Mouse (Mus musculus) limb, embryonic 10.5 days (tissue): Measurements from ENCODE around the gene Micall1. TPM values are rescaled to one million over a fixed set of nuclear protein-coding genes. Genes with fewer than 3 reads are reported as not detected.

Experiments
- DNase-seq: peaks from one replicate; pipeline ENCODE4 v3.0.0-alpha.2; 2017; ENCODE audit warnings: low spot score
- H3K27ac ChIP-seq: fragments of 300-500 bp; sonication (generic); 2 replicates; pipeline ENCODE4 v1.5.1; 2016; ENCODE audit warnings: mild to moderate bottlenecking
- H3K27me3 ChIP-seq: fragments of 300-500 bp; sonication (generic); 2 replicates; pipeline ENCODE4 v1.6.1; 2016; ENCODE audit warnings: low read depth, mild to moderate bottlenecking; ENCODE audit not compliant: poor library complexity, severe bottlenecking
- H3K36me3 ChIP-seq: fragments of 300-500 bp; sonication (generic); 2 replicates; pipeline ENCODE4 v1.6.1; 2016; ENCODE audit warnings: mild to moderate bottlenecking, moderate library complexity
- H3K4me1 ChIP-seq: fragments of 300-500 bp; sonication (generic); 2 replicates; pipeline ENCODE4 v1.6.1; 2016
- H3K4me3 ChIP-seq: fragments of 300-500 bp; sonication (generic); 2 replicates; pipeline ENCODE4 v1.5.1; 2016; ENCODE audit warnings: mild to moderate bottlenecking, moderate library complexity
- H3K9me3 ChIP-seq: fragments of 300-500 bp; sonication (generic); replicated peaks from 2 replicates; pipeline ENCODE4 v1.6.1; 2016; ENCODE audit warnings: mild to moderate bottlenecking
- WGBS: fragments of 180-500 bp; shearing (Covaris S2); methylation state at CpG from one replicate; pipeline ENCODE4 v1.1.7; 2016; 5-methylcytosine and 5-hydroxymethylcytosine counted together
- polyA plus RNA-seq: library from polyadenylated mRNA; unstranded; fragments of >200 nt; fragmentation: Nextera tagmentation; extraction: Ambion mirVana; gene quantifications from 2 replicates; pipeline ENCODE4 v1.2.1, GENCODE M21; 2016

The Micall1 gene
- polyA plus RNA-seq, 1 experiment from 2014 or later = 9.7 TPM

- Histone ChIP-seq H3K27me3 (no peaks in the 10 kb centered on the region), H3K4me1 (peaks cover 22% of the 10 kb centered on the region), H3K4me3 (peak within 1 kb of the TSS; percentile 85), H3K27ac (peak within 1 kb of the TSS; percentile 80), H3K9me3 (no peaks in the 10 kb centered on the region), H3K36me3 (peaks cover 44% of the 10 kb centered on the region)
- under 1% methylated on average over 49 of the region's 49 CpGs for WGBS
- peak; percentile 92 for DNase-seq
Measured at GRCm38 (mm10) chr15:79074913-79075532, 33.7 kb upstream of the Micall1 start, which contains the start of gene Eif3l. Gene Eif3l (plus strand): TSS chr15:79075179.

DNA sequence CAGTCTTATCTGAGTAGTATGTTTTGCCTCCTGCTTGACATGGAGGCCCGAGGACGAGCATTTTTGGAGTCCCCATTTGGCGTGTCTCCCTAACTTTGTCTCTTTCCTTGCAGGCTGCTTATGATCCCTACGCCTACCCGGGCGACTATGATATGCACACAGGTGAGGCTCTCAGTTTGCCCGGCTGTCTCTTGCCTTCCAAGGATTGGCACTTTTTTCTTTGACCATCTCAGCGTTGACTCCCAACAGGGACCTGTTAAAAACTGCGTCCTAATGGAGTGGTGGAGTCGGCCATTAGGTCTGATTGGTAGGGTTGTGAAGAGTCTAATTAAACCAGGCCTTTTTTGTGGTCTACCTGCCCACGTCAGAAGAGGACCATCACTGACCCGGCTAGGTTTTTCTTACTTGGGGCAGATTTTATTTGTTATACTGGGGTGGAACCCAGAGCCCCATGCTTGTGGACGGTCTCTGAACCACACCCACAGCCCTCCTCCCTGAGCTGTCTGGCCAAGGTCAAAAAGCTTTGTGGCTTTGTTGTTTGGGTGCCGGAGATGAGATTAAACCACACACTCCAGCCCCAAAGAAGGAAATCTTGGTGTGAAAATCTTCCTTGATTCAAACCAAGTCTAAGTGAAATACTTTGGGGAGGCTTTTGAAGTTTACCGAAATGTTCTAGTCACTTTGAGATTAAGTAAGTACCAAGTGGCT lies 32.9 kb upstream of the Micall1 start:
- peak overlapping the region; percentile 80 for H3K27ac ChIP-seq
- H3K36me3 ChIP-seq = peaks cover 52% of the 10 kb centered on the region
- peak overlapping the region; percentile 85 for H3K4me3 ChIP-seq
- H3K9me3 ChIP-seq = no peaks in the 10 kb centered on the region
- H3K4me1 ChIP-seq = peaks cover 22% of the 10 kb centered on the region
- DNase-seq = no peak
- no peaks in the 10 kb centered on the region for H3K27me3 ChIP-seq
- WGBS = 41% methylated on average over 15 of the region's 15 CpGs

DNA sequence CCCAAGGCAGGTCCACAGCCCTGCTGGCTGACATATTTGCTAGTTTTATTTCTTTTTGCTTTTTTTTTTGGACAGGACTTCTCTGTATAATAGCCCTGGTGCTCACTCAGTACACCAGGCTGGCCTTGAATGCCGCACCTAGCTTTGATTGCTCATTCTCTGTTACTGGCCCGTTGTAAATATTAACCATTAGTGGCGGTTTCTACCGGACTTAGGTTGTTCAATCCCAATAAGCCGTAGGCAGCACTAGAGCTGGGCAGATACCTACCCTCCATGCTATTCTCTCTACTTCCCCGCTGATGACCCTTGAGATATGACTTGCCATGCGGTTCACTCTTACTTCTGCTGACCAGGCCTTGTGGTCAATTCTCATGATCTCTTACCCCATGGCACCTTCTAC lies 29.1 kb upstream of the Micall1 start:
- Histone ChIP-seq H3K27me3 (no peaks in the 10 kb centered on the region), H3K36me3 (peaks cover 89% of the 10 kb centered on the region), H3K9me3 (no peaks in the 10 kb centered on the region)

GRCm38 (mm10) chr15:79092284-79092683 lies 16.4 kb upstream of the Micall1 start:
- WGBS = 92% methylated on average over 6 of the region's 6 CpGs
- no peak overlapping the region for H3K27ac ChIP-seq
- H3K4me3 ChIP-seq = no peak overlapping the region
- H3K4me1 ChIP-seq = peaks cover 1% of the 10 kb centered on the region; the same call in 1 of the 2 replicates
- DNase-seq = no peak
- peaks cover 90% of the 10 kb centered on the region for H3K36me3 ChIP-seq
- H3K9me3 ChIP-seq = no peaks in the 10 kb centered on the region
- no peaks in the 10 kb centered on the region for H3K27me3 ChIP-seq

More for the DNA sequence above, 29.1 kb upstream of the Micall1 start:
- peaks cover 15% of the 10 kb centered on the region for H3K4me1 ChIP-seq
- no peak overlapping the region for H3K4me3 ChIP-seq
- no peak for DNase-seq
- no peak overlapping the region for H3K27ac ChIP-seq
- WGBS = 97% methylated on average over 7 of the region's 7 CpGs

- peaks cover 11% of the 10 kb centered on the region; the same call in 1 of the 2 replicates for H3K4me1 ChIP-seq
- no peaks in the 10 kb centered on the region for H3K9me3 ChIP-seq
- peaks cover 82% of the 10 kb centered on the region for H3K36me3 ChIP-seq
- no peak overlapping the region for H3K27ac ChIP-seq
- WGBS = 82% methylated on average over 7 of the region's 7 CpGs
- H3K4me3 ChIP-seq = no peak overlapping the region
- DNase-seq = no peak
- no peaks in the 10 kb centered on the region for H3K27me3 ChIP-seq
Measured at GRCm38 (mm10) chr15:79093083-79093839, 15.4 kb upstream of the Micall1 start.

DNA sequence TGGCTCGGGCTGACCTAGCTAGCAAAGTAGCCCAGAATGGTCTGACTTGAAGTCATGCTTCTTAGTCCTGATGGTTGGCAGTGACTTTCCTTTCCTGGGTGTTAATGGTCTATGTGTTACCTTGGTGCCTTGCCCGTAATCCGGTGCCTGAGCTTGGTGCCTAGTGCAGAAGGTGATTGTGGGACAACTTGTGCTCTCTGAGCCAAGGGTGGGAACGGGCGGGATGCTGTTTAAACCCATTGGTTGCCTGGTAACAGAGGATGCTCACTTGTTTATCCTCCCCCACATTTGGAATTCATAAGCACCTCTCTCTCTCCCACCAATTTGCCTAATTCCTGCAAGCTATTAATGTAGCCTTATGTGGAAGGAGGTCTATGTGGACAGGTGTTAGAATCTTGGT lies 13.2 kb upstream of the Micall1 start:
- peaks cover 26% of the 10 kb centered on the region for H3K4me1 ChIP-seq
- peaks cover 60% of the 10 kb centered on the region for H3K36me3 ChIP-seq
- no peaks in the 10 kb centered on the region for H3K9me3 ChIP-seq
- WGBS = 89% methylated on average over 5 of the region's 5 CpGs
- no peak overlapping the region for H3K27ac ChIP-seq
- no peaks in the 10 kb centered on the region for H3K27me3 ChIP-seq
- H3K4me3 ChIP-seq = no peak overlapping the region
- DNase-seq = no peak

- Histone ChIP-seq H3K36me3 (peaks cover 49% of the 10 kb centered on the region), H3K4me3 (no peak overlapping the region), H3K4me1 (peaks cover 33% of the 10 kb centered on the region), H3K27me3 (no peaks in the 10 kb centered on the region), H3K9me3 (no peaks in the 10 kb centered on the region), H3K27ac (no peak overlapping the region)
- DNase-seq = no peak
- 78% methylated on average over 3 of the region's 3 CpGs for WGBS
Measured at GRCm38 (mm10) chr15:79096556-79096955, 12.1 kb upstream of the Micall1 start.

DNA sequence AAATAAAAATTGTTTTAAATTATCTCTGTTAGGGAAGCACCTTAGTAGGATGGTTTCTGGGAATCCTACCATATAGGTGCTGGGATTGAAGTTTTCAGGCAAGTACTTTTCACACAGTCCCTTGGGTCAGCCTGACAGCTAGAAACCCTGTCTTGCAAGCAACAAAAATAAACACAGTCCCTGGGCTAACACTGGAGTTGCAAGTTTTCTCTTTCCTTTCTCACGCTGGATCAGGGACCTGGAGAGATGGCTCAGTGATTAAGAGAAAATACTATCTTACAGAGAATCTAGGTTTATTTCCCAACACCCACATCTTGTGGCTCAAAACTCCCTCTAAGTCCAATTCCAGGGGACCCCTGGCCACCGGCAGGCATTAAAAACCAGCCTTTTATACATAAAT lies 11.6 kb upstream of the Micall1 start:
- H3K4me3 ChIP-seq = no peak overlapping the region

DNA sequence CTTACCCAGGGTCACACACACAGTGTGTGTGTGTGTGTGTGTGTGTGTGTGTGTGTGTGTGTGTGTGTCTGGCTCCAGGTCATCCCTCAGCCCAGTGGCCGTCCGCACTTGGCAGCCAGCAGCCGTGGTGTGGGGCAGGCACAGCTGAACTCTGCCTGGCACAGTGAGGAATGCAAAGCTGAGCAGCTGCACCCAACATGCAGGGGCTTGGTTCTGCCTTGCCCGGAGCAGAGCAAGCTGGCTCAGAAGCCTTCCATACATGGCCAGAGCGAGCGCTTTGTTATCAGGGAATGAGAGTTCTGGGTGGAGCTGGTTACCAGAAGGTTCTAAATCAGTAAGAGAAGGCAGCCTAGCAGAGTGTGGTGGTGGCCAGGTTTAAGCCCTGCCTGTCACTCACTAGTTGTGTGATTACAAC lies 11.1 kb upstream of the Micall1 start:
- Histone ChIP-seq H3K4me3 (no peak overlapping the region), H3K36me3 (peaks cover 38% of the 10 kb centered on the region), H3K4me1 (peaks cover 37% of the 10 kb centered on the region), H3K9me3 (no peaks in the 10 kb centered on the region), H3K27ac (no peak overlapping the region), H3K27me3 (no peaks in the 10 kb centered on the region)
- WGBS = 55% methylated on average over 6 of the region's 6 CpGs
- DNase-seq = no peak

More for the DNA sequence above, 11.6 kb upstream of the Micall1 start:
- Histone ChIP-seq H3K4me1 (peaks cover 37% of the 10 kb centered on the region), H3K27ac (no peak overlapping the region), H3K27me3 (no peaks in the 10 kb centered on the region), H3K36me3 (peaks cover 43% of the 10 kb centered on the region), H3K9me3 (no peaks in the 10 kb centered on the region)
- no peak for DNase-seq
- WGBS = 31% methylated on average over 2 of the region's 2 CpGs

- Histone ChIP-seq H3K9me3 (no peaks in the 10 kb centered on the region), H3K4me3 (no peak overlapping the region), H3K4me1 (peaks cover 37% of the 10 kb centered on the region)
Measured at GRCm38 (mm10) chr15:79098220-79098619, 10.5 kb upstream of the Micall1 start.

GRCm38 (mm10) chr15:79098868-79099267 lies 9.8 kb upstream of the Micall1 start:
- DNase-seq = no peak
- Histone ChIP-seq H3K27ac (peak overlapping the region; percentile 50; the same call in 1 of the 2 replicates), H3K36me3 (peaks cover 26% of the 10 kb centered on the region), H3K4me1 (peaks cover 37% of the 10 kb centered on the region), H3K27me3 (no peaks in the 10 kb centered on the region), H3K9me3 (no peaks in the 10 kb centered on the region), H3K4me3 (no peak overlapping the region)
- WGBS = 60% methylated on average over 7 of the region's 7 CpGs

More at GRCm38 (mm10) chr15:79098220-79098619, 10.5 kb upstream of the Micall1 start:
- WGBS = 63% methylated on average over 5 of the region's 5 CpGs
- no peak for DNase-seq
- Histone ChIP-seq H3K36me3 (peaks cover 32% of the 10 kb centered on the region), H3K27me3 (no peaks in the 10 kb centered on the region), H3K27ac (peak overlapping the region; percentile 7; the same call in 1 of the 2 replicates)

- 68% methylated on average over 4 of the region's 4 CpGs for WGBS
- peaks cover 37% of the 10 kb centered on the region for H3K4me1 ChIP-seq
- H3K27me3 ChIP-seq = no peaks in the 10 kb centered on the region
- no peak overlapping the region for H3K4me3 ChIP-seq
- peaks cover 20% of the 10 kb centered on the region for H3K36me3 ChIP-seq
- no peaks in the 10 kb centered on the region for H3K9me3 ChIP-seq
- DNase-seq = no peak
- peak overlapping the region; percentile 50 for H3K27ac ChIP-seq
Measured at GRCm38 (mm10) chr15:79099456-79099855, 9.2 kb upstream of the Micall1 start.

DNA sequence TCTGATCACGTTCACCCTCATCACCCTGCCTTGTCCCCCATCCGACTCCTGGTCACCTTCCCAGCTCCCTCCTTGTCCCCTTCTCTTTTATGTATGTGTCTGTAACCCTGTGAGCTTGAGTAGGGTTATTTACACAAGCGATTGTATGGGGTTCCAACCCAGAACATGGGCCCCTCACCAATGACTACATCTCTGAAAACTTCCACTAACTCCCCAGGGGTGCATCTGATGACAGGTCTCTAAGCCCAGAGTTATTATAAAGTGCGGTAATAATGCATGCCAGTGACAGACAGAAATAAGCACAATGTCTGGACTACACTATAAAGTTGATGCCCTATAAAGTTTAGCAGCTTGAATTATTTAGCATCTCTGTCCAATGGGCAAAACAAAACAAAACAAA lies 8.3 kb upstream of the Micall1 start:
- no peak overlapping the region for H3K27ac ChIP-seq
- H3K4me1 ChIP-seq = peaks cover 37% of the 10 kb centered on the region
- DNase-seq = no peak
- H3K27me3 ChIP-seq = no peaks in the 10 kb centered on the region
- H3K36me3 ChIP-seq = peaks cover 10% of the 10 kb centered on the region
- H3K4me3 ChIP-seq = no peak overlapping the region
- H3K9me3 ChIP-seq = no peaks in the 10 kb centered on the region
- 84% methylated on average over 4 of the region's 4 CpGs for WGBS
